Mouse (Mus musculus): ENCODE data around the gene Sun2. TPM values are rescaled to one million over a fixed set of nuclear protein-coding genes. Genes with fewer than 3 reads are reported as not detected.

Gene Sun2
- total RNA-seq, 2 experiments from 2014 or later, result 23.5 to 23.7 TPM

DNA sequence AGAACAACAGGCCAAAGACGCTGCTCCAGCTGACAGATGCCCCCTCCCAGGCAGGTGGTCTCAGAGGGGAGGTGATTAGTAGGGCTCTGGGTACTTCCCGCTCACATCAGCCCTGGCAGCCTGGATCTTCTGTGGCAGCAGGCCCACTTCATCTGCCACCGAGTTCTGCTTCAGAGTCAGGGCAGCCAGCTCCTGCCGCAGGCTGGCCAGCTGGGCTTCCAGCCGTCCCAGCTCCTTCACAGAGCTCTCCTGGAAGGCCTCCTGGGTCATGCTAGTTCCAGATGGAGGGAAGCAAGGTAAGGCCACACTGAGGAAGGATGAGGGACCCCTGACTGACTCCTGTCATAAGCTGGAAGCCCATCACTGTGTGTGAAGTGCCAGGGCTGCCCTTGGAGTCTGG lies 14.0 kb downstream of the Sun2 start:
- DNase-seq (ENCODE audit: extremely low spot score in 1 of 2, low spot score in 1 of 2), result no peak

GRCm38 (mm10) chr15:79727840-79728239 lies 14.5 kb downstream of the Sun2 start:
- no peak for DNase-seq (ENCODE audit: extremely low spot score in 1 of 2, low spot score in 1 of 2)

DNA sequence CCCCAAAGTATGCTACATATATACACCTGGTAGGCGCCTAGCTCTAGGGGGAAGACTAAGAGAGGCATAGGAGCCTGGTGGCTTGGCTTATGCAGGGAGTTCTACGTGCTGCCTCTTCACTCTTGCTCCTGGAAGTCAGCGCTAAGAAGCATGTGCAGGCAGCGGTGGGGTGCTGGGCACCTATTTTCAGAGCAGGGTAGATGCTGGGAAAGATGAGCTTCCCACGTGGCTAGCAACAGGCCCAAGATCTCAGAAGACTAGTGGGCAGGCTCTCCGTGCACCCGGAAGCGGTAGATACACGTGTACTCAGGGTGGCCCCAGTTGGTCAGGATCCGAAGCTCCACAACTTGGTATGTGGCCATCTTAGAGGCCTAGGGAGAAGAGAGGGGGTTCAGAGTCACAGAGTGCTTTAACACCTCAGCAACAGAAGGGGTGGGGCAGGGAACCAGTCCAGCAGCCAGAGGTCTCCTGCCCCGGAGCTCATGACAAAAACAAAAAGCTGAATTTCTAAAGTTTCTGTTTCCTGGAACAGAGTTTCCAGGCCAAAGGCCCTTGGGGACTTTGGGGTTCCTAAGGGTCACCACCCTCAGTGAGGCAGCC lies 17.0 kb downstream of the Sun2 start:
- DNase-seq (ENCODE audit: extremely low spot score in 1 of 2, low spot score in 1 of 2), result no peak

DNA sequence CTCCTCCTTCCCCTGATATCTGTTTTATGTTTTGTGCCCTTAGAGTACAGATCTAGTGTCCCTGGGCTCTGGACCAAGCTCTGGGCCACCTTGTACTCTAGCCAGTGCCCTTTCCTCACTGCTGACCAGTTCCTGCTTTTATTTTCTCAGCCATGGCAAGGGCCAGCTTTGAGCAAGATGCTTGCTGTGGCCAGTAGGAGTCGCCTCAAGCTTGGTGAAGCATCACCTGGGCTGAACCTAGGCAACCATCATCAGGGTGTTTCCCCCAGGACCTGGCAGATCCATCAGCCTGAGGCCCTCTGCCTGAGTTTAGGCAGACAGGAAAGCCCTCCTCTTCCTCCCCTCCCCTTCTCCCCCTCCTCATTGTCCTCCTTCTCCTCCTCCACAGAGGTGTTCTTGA lies 18.9 kb downstream of the Sun2 start:
- peak in 1 of 2 experiments; percentile 35 for DNase-seq (ENCODE audit: extremely low spot score in 1 of 2, low spot score in 1 of 2)

GRCm38 (mm10) chr15:79720796-79721195 lies 21.5 kb downstream of the Sun2 start:
- DNase-seq (ENCODE audit: extremely low spot score in 1 of 2, low spot score in 1 of 2), result no peak

DNA sequence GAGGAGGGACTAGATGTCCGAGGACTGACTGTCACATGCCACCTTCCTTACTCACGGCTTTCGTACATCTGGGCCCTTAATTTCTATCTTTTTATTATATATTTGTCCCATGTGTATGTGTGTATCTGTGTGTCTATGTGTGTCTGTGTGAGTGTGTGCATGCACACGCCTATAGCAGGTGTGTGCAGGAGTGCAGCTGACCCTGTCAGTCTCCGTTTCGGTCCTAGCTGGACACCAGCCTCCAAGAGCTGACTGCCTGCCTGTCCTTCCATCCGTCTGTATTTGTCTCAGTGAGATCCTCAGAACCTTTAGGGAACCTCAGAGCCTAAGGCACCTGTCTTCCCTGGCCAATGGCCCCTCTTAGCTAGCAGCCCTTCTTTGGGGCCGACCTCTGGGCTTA lies 22.1 kb downstream of the Sun2 start:
- no peak for DNase-seq (ENCODE audit: extremely low spot score in 1 of 2, low spot score in 1 of 2)

- no peak for DNase-seq (ENCODE audit: extremely low spot score in 1 of 2, low spot score in 1 of 2)
These were observed 25.6 kb downstream of the Sun2 start for GRCm38 (mm10) chr15:79716710-79717109.

DNA sequence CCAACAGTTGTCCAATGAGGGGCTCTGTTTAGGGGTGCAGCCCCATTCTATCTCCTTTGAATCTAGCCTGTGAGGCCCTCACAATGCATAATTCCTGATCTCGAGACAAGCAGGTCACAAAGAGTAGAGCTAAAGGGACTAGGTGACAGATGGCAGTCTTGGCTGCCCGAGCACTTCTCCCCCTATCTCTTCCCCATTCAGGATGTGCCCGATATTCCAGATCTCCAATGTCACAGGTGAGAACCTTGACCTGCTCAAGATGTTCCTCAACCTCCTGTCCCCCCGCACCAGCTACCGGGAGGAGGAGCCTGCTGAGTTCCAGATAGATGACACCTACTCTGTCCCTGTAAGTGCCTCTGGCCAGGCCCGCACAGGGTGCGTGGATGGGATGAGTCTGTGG lies 26.7 kb downstream of the Sun2 start:
- DNase-seq (ENCODE audit: extremely low spot score in 1 of 2, low spot score in 1 of 2), result no peak

- no peak for DNase-seq (ENCODE audit: extremely low spot score in 1 of 2, low spot score in 1 of 2)
These were observed 34.0 kb downstream of the Sun2 start for GRCm38 (mm10) chr15:79708229-79708822.

DNA sequence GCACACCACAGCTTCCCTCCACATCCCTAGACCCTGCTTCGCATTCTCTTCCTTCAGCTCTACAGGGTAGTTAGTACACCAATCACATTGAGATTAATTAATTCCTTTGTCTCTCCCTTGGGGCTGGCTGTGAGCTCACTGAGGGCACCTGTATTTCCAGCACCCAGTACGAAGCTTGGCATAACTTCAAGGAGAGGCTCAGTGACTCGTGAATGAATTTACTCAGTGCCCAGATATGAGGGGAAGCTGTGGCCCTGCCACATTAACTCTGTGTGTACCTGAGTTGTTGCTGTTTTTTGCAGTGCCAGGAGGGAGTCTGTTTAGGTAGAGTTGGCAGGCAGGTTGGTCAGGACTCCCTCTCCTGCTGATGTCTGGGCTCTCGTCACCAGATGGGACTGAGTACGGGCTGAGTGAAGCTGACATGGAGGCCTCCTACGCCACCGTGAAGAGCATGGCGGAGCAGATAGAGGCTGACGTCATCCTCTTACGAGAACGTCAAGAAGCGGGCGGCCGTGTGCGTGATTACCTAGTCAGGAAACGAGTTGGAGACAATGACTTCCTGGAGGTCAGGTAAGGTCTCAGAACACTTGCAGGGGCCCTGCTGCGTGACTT lies 35.6 kb downstream of the Sun2 start:
- DNase-seq (ENCODE audit: extremely low spot score in 1 of 2, low spot score in 1 of 2), result no peak

GRCm38 (mm10) chr15:79697558-79698187 lies 44.7 kb downstream of the Sun2 start:
- no peak for DNase-seq (ENCODE audit: extremely low spot score in 1 of 2, low spot score in 1 of 2)

DNA sequence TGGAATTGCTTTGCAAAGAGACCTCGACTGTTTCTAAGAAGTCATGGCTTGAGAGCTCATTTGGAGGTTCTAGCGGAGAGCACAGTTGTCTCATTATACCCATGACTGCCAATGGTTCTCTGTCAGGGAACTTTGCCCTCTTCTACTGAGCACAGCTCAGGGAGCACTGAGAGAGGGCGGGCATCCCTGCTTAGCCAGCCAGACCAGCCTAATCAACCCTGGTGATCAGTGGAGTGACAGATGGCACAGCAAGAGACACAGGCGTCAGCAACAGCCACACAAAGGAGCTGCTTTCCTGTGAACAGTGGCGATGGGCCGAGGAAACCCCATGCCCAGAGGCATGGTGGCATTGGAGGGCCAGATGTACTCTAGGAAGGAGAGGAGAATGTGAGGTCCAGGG lies 45.3 kb downstream of the Sun2 start:
- no peak for DNase-seq (ENCODE audit: extremely low spot score in 1 of 2, low spot score in 1 of 2)

DNA sequence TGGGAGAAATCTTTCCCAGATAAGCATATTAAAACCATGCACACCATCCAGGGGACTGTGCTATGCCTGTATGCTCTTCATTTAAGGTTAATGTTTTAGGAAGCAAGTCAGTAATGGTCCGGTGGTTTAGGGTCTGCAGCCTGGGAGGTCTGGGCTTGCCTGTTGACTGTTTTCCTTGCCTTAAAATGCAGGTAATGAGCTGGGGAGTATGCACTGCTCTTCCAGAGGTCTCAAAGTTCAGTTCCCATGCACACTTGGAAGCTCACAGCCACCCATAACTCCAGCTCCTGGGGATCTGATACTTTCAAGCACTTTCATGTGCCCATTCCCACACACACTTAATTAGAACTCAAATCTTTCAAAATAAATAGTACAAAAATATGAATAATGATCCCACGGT lies 45.8 kb downstream of the Sun2 start:
- DNase-seq (ENCODE audit: extremely low spot score in 1 of 2, low spot score in 1 of 2), result no peak

- DNase-seq (ENCODE audit: extremely low spot score in 1 of 2, low spot score in 1 of 2), result no peak
These were observed 46.8 kb downstream of the Sun2 start for GRCm38 (mm10) chr15:79695516-79695915.

GRCm38 (mm10) chr15:79694512-79694911 lies 47.8 kb downstream of the Sun2 start:
- no peak for DNase-seq (ENCODE audit: extremely low spot score in 1 of 2, low spot score in 1 of 2)

GRCm38 (mm10) chr15:79693740-79694139 lies 48.6 kb downstream of the Sun2 start:
- no peak for DNase-seq (ENCODE audit: extremely low spot score in 1 of 2, low spot score in 1 of 2)

DNA sequence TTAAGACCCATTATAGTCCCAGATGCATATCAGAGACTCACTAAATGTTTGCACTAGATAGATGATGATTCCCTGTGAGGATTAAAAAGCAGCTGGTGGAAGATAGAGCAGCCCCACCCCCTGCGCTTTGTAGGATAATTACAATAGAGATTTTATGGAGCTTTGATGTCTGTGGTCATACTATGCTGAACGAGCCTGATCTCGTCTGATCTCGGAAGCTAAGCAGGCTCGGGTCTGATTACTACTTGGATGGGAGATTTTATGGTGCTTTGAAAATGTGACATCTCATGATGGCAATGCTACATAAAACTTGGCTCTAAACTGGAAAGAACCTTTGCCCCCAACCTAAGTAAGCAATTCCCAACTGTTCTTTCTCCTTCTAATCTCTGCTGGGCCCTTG lies 50.0 kb downstream of the Sun2 start:
- DNase-seq (ENCODE audit: extremely low spot score in 1 of 2, low spot score in 1 of 2), result no peak

GRCm38 (mm10) chr15:79691023-79691508 lies 51.3 kb downstream of the Sun2 start:
- peak; percentile 24 to 47 for DNase-seq (ENCODE audit: extremely low spot score in 1 of 2, low spot score in 1 of 2)

- DNase-seq (ENCODE audit: extremely low spot score in 1 of 2, low spot score in 1 of 2), result peak; percentile 76 to 88
These were observed 51.8 kb downstream of the Sun2 start, which contains the start of gene Gtpbp1 for GRCm38 (mm10) chr15:79690426-79691022. Gene Gtpbp1 (plus strand): TSS chr15:79690845.

DNA sequence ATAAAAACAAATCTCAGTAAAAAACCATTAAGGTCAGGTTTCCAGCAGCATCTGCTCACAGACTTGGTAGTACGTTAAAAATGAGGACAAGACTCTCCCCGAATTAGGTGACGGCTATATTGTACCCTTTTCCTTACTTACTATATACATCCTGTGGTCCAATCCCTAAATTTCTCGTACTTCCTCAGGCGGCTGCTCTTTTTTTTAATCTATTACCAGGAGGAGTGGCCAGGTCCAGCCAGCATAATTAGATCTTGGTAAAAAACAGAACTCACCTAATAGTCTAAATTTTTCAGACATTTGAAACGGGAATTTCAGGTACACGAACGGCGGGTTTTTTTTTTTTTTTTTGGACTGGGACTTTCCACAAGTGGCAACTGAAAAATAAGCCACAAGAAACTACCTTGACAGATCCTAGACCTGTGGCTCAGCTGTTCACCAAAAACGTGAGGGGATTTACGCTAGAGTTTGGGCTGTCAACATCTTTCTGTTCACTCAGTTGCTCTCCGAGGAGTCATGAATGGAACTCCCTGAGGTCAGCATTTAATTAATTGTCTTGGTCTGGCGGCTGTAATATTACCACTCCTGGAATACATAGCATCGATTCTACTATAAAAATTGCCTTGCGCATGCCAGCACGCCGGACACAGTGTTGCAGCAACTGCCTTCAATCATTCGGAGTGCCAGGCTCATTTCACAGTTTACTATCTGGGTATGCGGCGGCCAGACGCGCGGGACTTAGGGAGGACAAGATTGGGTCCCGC lies 52.5 kb downstream of the Sun2 start:
- no peak for DNase-seq (ENCODE audit: extremely low spot score in 1 of 2, low spot score in 1 of 2)

Measured in layer of hippocampus, postnatal 25 days (tissue).